Mouse (Mus musculus): Measurements from ENCODE around the gene Smyd3.

GRCm38 (mm10) chr1:179197821-179198516 is 319.9 kb downstream of the Smyd3 start:
- TF ChIP-seq CTCF (IDR thresholded peaks at IDR 0.05; ENCODE audit: control insufficient read depth, insufficient read depth, insufficient read length) = no peak
- TF ChIP-seq MYOG (IDR thresholded peaks at IDR 0.05; ENCODE audit: control insufficient read depth, extremely low read depth, insufficient read length) = no peak

Measured in C2C12 (cell line).